Mouse (Mus musculus) MEL (cell line): ENCODE measurements around the gene Rab12. TPM values are rescaled to one million over a fixed set of nuclear protein-coding genes. Genes with fewer than 3 reads are reported as not detected.

Experiments
- DNase-seq: peaks from one replicate; pipeline ENCODE4 v3.0.0; 2011; ENCODE audit warnings: low read depth, low spot score
- H3K27ac ChIP-seq: 2 replicates; pipeline ENCODE4 v1.5.1; 2012; ENCODE audit warnings: low read depth, mild to moderate bottlenecking, control low read depth, low read length, moderate library complexity; ENCODE audit not compliant: control insufficient read depth
- H3K27me3 ChIP-seq, 2 experiments: fragments of 150-350 bp in 1 of 2; sonication (generic) in 1 of 2; 2 replicates each; pipeline ENCODE4 v1.6.1; 2012; ENCODE audit warnings: low read length in 2 of 2, mild to moderate bottlenecking in 2 of 2, improper control_type of control experiment in 1 of 2, moderate library complexity in 1 of 2; ENCODE audit not compliant: insufficient read depth in 2 of 2, control insufficient read depth in 1 of 2
- H3K36me3 ChIP-seq, 2 experiments: 2 replicates each; pipeline ENCODE4 v1.6.1; 2012 to 2014; ENCODE audit warnings: low read length in 2 of 2, improper control_type of control experiment in 1 of 2, inconsistent platforms in 1 of 2, mild to moderate bottlenecking in 1 of 2; ENCODE audit not compliant: insufficient read depth in 2 of 2, control insufficient read depth in 1 of 2
- H3K4me1 ChIP-seq, 2 experiments: fragments of 150-350 bp in 1 of 2; sonication (generic) in 1 of 2; 2 replicates each; pipeline ENCODE4 v1.6.1; 2012; ENCODE audit warnings: low read length in 2 of 2, improper control_type of control experiment in 1 of 2, mild to moderate bottlenecking in 1 of 2; ENCODE audit not compliant: insufficient read depth in 2 of 2, control insufficient read depth in 1 of 2
- H3K4me3 ChIP-seq, 2 experiments: fragments of 150-350 bp in 1 of 2; sonication (generic) in 1 of 2; 2 replicates each; pipeline ENCODE4 v1.5.1; 2012; ENCODE audit warnings: low read depth in 2 of 2, low read length in 2 of 2, mild to moderate bottlenecking in 2 of 2, moderate library complexity in 2 of 2, control low read depth in 1 of 2, improper control_type of control experiment in 1 of 2; ENCODE audit not compliant: control insufficient read depth in 1 of 2, insufficient read depth in 1 of 2
- H3K79me2 ChIP-seq: 2 replicates; pipeline ENCODE4 v1.6.1; 2012; ENCODE audit warnings: mild to moderate bottlenecking, low read length, moderate library complexity; ENCODE audit not compliant: control insufficient read depth, poor library complexity, insufficient read depth
- H3K9ac ChIP-seq: 2 replicates; pipeline ENCODE4 v1.6.1; 2012; ENCODE audit warnings: low read depth, mild to moderate bottlenecking, control low read depth, low read length, moderate library complexity; ENCODE audit not compliant: control insufficient read depth, poor library complexity, severe bottlenecking
- H3K9me3 ChIP-seq: fragments of 150-350 bp; sonication (generic); replicated peaks from 2 replicates; pipeline ENCODE4 v1.6.1; 2012; ENCODE audit warnings: mild to moderate bottlenecking, low read length, improper control_type of control experiment, moderate library complexity; ENCODE audit not compliant: insufficient read depth
- BHLHE40 ChIP-seq: IDR thresholded peaks from 2 replicates; pipeline ENCODE4 v1.6.1; 2012; ENCODE audit warnings: low read depth, mild to moderate bottlenecking, inconsistent platforms, low read length, improper control_type of control experiment, borderline replicate concordance
- E2F4 ChIP-seq: IDR thresholded peaks from 2 replicates; pipeline ENCODE4 v1.6.1; 2011; ENCODE audit warnings: low read depth, low read length, improper control_type of control experiment, borderline replicate concordance
- ELF1 ChIP-seq: IDR thresholded peaks from 2 replicates; pipeline ENCODE4 v1.6.1; 2014; ENCODE audit warnings: low read depth, mild to moderate bottlenecking, inconsistent platforms, low read length, improper control_type of control experiment, moderate library complexity
- HCFC1 ChIP-seq: IDR thresholded peaks from 2 replicates; pipeline ENCODE4 v1.6.1; 2012; ENCODE audit warnings: low read depth, mild to moderate bottlenecking, inconsistent platforms, low read length, improper control_type of control experiment, moderate library complexity
- JUND ChIP-seq: IDR thresholded peaks from 2 replicates; pipeline ENCODE4 v1.6.1; 2011; ENCODE audit warnings: low read depth, mild to moderate bottlenecking, improper control_type of control experiment, low read length
- KAT2A ChIP-seq: conservative IDR thresholded peaks from 2 replicates; pipeline ENCODE4 v1.6.1; 2012; ENCODE audit warnings: low read depth, low read length, improper control_type of control experiment, inconsistent platforms
- MAX ChIP-seq: IDR thresholded peaks from 2 replicates; pipeline ENCODE4 v1.6.1; 2011; ENCODE audit warnings: low read length, improper control_type of control experiment
- MEF2A ChIP-seq: IDR thresholded peaks from 2 replicates; pipeline ENCODE4 v1.6.1; 2014; ENCODE audit warnings: low read depth, mild to moderate bottlenecking, inconsistent platforms, low read length, improper control_type of control experiment; ENCODE audit not compliant: poor library complexity, insufficient replicate concordance, severe bottlenecking; ENCODE audit errors: extremely low read depth
- MYB ChIP-seq: IDR thresholded peaks from 2 replicates; pipeline ENCODE4 v1.6.1; 2011; ENCODE audit warnings: mild to moderate bottlenecking, low read depth, low read length, improper control_type of control experiment
- NELFE ChIP-seq: IDR thresholded peaks from 2 replicates; pipeline ENCODE4 v1.6.1; 2011; ENCODE audit warnings: low read depth, low read length, improper control_type of control experiment
- NRF1 ChIP-seq: IDR thresholded peaks from 2 replicates; pipeline ENCODE4 v1.6.1; 2014; ENCODE audit warnings: low read depth, mild to moderate bottlenecking, inconsistent platforms, low read length, improper control_type of control experiment, moderate library complexity; ENCODE audit not compliant: poor library complexity, insufficient read depth, severe bottlenecking
- POLR2AphosphoS2 ChIP-seq: IDR thresholded peaks from 2 replicates; pipeline ENCODE4 v1.6.1; 2011; ENCODE audit warnings: low read length, improper control_type of control experiment
- POLR2AphosphoS5 ChIP-seq: IDR thresholded peaks from 2 replicates; pipeline ENCODE4 v1.6.1; 2012; ENCODE audit warnings: low read depth, borderline replicate concordance, mild to moderate bottlenecking, inconsistent platforms, low read length, moderate library complexity, mixed read lengths
- RAD21 ChIP-seq: IDR thresholded peaks from 2 replicates; pipeline ENCODE4 v1.6.1; 2011; ENCODE audit warnings: mild to moderate bottlenecking, low read depth, low read length, improper control_type of control experiment
- RCOR1 ChIP-seq: IDR thresholded peaks from 2 replicates; pipeline ENCODE4 v1.6.1; 2012; ENCODE audit warnings: low read depth, mild to moderate bottlenecking, inconsistent platforms, low read length, improper control_type of control experiment
- SMC3 ChIP-seq: IDR thresholded peaks from 2 replicates; pipeline ENCODE4 v1.6.1; 2011; ENCODE audit warnings: low read depth, low read length, improper control_type of control experiment
- TAL1 ChIP-seq: IDR thresholded peaks from 2 replicates; pipeline ENCODE4 v1.6.1; 2012; ENCODE audit warnings: mild to moderate bottlenecking, inconsistent platforms, low read length, moderate library complexity, mixed read lengths
- TBP ChIP-seq: IDR thresholded peaks from 2 replicates; pipeline ENCODE4 v1.8.0; 2011; ENCODE audit warnings: low read depth, low read length, improper control_type of control experiment
- TCF12 ChIP-seq: IDR thresholded peaks from 2 replicates; pipeline ENCODE4 v1.6.1; 2014; ENCODE audit warnings: low read depth, mild to moderate bottlenecking, inconsistent platforms, low read length, improper control_type of control experiment, moderate library complexity
- USF2 ChIP-seq, 2 experiments: IDR thresholded peaks; 2 replicates each; pipeline ENCODE4 v1.6.1; 2011 to 2012; ENCODE audit warnings: improper control_type of control experiment in 2 of 2, low read length in 2 of 2, borderline replicate concordance in 1 of 2, inconsistent platforms in 1 of 2, low read depth in 1 of 2, mild to moderate bottlenecking in 1 of 2; ENCODE audit not compliant: insufficient read depth in 1 of 2
- ZKSCAN1 ChIP-seq: IDR thresholded peaks from 2 replicates; pipeline ENCODE4 v1.6.1; 2012; ENCODE audit warnings: low read depth, mild to moderate bottlenecking, inconsistent platforms, low read length, improper control_type of control experiment, moderate library complexity
- ZMIZ1 ChIP-seq: IDR thresholded peaks from 2 replicates; pipeline ENCODE4 v1.6.1; 2012; ENCODE audit warnings: low read depth, mild to moderate bottlenecking, inconsistent platforms, low read length, improper control_type of control experiment, moderate library complexity
- ZNF384 ChIP-seq: IDR thresholded peaks from 2 replicates; pipeline ENCODE4 v1.6.1; 2012; ENCODE audit warnings: low read depth, mild to moderate bottlenecking, inconsistent platforms, low read length, improper control_type of control experiment
- polyA plus RNA-seq, 2 experiments: library from polyadenylated mRNA; stranded (reverse) in 1 of 2; unstranded in 1 of 2; fragments of >175 nt in 1 of 2; fragments of >200 nt in 1 of 2; gene quantifications; 2 replicates each; pipeline versions ENCODE4 v1.2.1 to v1.2.4; 2012; ENCODE audit warnings: low replicate concordance in 2 of 2, low read depth in 1 of 2; ENCODE audit not compliant: insufficient read length in 2 of 2, insufficient read depth in 1 of 2, missing spikeins in 1 of 2
- total RNA-seq: library from RNA; depleted of rRNA; stranded (reverse); fragments of 300-350 nt; gene quantifications from 2 replicates; pipeline ENCODE4 v1.2.3, GENCODE M21; 2012

Rab12 gene
- total and polyA plus RNA-seq, 3 experiments: 10.7 to 19.0 TPM; not detected in 1

- no peak for DNase-seq
- Histone ChIP-seq H3K4me3 (no peak overlapping the region), H3K9me3 (no peaks in the 10 kb centered on the region), H3K36me3 (no peaks in the 10 kb centered on the region), H3K79me2 (no peaks in the 10 kb centered on the region), H3K27me3 (no peaks in the 10 kb centered on the region), H3K27ac (no peak overlapping the region), H3K9ac (no peak overlapping the region), H3K4me1 (no peaks in the 10 kb centered on the region)
- TF ChIP-seq POLR2AphosphoS2 (no peak), NELFE (no peak), POLR2AphosphoS5 (no peak), KAT2A (no peak), JUND (no peak), MEF2A (no peak), ZMIZ1 (no peak), TAL1 (no peak), RCOR1 (no peak), E2F4 (no peak), MYB (no peak), ZNF384 (no peak), TBP (no peak), TCF12 (no peak), BHLHE40 (no peak), RAD21 (no peak), HCFC1 (no peak)
Observed at GRCm38 (mm10) chr17:66479813-66480490, 39.6 kb downstream of the Rab12 start.

GRCm38 (mm10) chr17:66479311-66479710 is 40.2 kb downstream of the Rab12 start:
- Histone ChIP-seq H3K79me2 (no peaks in the 10 kb centered on the region), H3K27ac (no peak overlapping the region), H3K4me3 (no peak overlapping the region), H3K27me3 (no peaks in the 10 kb centered on the region), H3K9me3 (no peaks in the 10 kb centered on the region), H3K4me1 (no peaks in the 10 kb centered on the region), H3K9ac (no peak overlapping the region), H3K36me3 (no peaks in the 10 kb centered on the region)
- TF ChIP-seq MAX (no peak), ZKSCAN1 (no peak), SMC3 (no peak), RAD21 (no peak), NRF1 (no peak), ELF1 (no peak), ZNF384 (no peak), USF2 (IDR thresholded peaks at IDR 0.05; ENCODE audit: borderline replicate concordance in 1 of 2, insufficient read depth in 1 of 2, low read depth in 1 of 2, low read length in 2 of 2) (no peak)
- DNase-seq: no peak
